Mouse (Mus musculus) intestine, postnatal 0 days (tissue): Measurements from ENCODE around the gene Chil4. TPM values are rescaled to one million over a fixed set of nuclear protein-coding genes. Genes with fewer than 3 reads are reported as not detected.

Source experiments
- ATAC-seq: fragments of 200-750 bp; cut with Nextera tagmentation; 2 replicates; pipeline ENCODE4 v1.8.0; 2017; ENCODE audit warnings: mild to moderate bottlenecking, moderate TSS enrichment, moderate library complexity
- H3K27ac ChIP-seq: fragments of 300-500 bp; sonication (generic); 2 replicates; pipeline ENCODE4 v1.5.1; 2014; ENCODE audit warnings: mild to moderate bottlenecking, low read depth, low read length, moderate library complexity
- H3K27me3 ChIP-seq: fragments of 300-500 bp; sonication (generic); replicated peaks from 2 replicates; pipeline ENCODE4 v1.6.1; 2014; ENCODE audit warnings: low read length, mixed read lengths; ENCODE audit not compliant: control insufficient read depth, insufficient read depth
- H3K36me3 ChIP-seq: fragments of 300-500 bp; sonication (generic); 2 replicates; pipeline ENCODE4 v1.6.1; 2014; ENCODE audit warnings: mild to moderate bottlenecking, moderate library complexity; ENCODE audit not compliant: control insufficient read depth, insufficient read depth
- H3K4me1 ChIP-seq: fragments of 300-500 bp; sonication (generic); replicated peaks from 2 replicates; pipeline ENCODE4 v1.6.1; 2014; ENCODE audit warnings: antibody characterized with exemption, low read length, mixed read lengths; ENCODE audit not compliant: control insufficient read depth, insufficient read depth
- H3K4me2 ChIP-seq: fragments of 300-500 bp; sonication (generic); replicated peaks from 2 replicates; pipeline ENCODE4 v1.6.1; 2014; ENCODE audit warnings: low read depth, mild to moderate bottlenecking, moderate library complexity
- H3K4me3 ChIP-seq: fragments of 300-500 bp; sonication (generic); 2 replicates; pipeline ENCODE4 v1.5.1; 2014; ENCODE audit warnings: low read depth, low read length
- H3K9ac ChIP-seq: fragments of 300-500 bp; sonication (generic); 2 replicates; pipeline ENCODE4 v1.6.1; 2014; ENCODE audit warnings: mild to moderate bottlenecking, low read depth, low read length
- H3K9me3 ChIP-seq: fragments of 300-500 bp; sonication (generic); 2 replicates; pipeline ENCODE4 v1.6.1; 2016; ENCODE audit warnings: mixed run types; ENCODE audit not compliant: control insufficient read depth
- CTCF ChIP-seq: sonication (generic); IDR thresholded peaks from 2 replicates; pipeline ENCODE4 v1.5.1; 2016; ENCODE audit warnings: low read depth, mild to moderate bottlenecking, control low read depth, antibody characterized with exemption, moderate library complexity
- WGBS: fragments of 180-500 bp; shearing (Covaris S2); extraction: QIAGEN DNeasy Blood & Tissue Kit; methylation state at CpG from one replicate; pipeline ENCODE4 v1.1.7; 2014; 5-methylcytosine and 5-hydroxymethylcytosine counted together
- polyA plus RNA-seq: library from polyadenylated mRNA; unstranded; fragments of >200 nt; fragmentation: Nextera tagmentation; extraction: Ambion mirVana; gene quantifications from 2 replicates; pipeline ENCODE4 v1.2.1, GENCODE M21; 2015

The Chil4 gene
- polyA plus RNA-seq, 1 experiment from 2014 or later = not detected

DNA sequence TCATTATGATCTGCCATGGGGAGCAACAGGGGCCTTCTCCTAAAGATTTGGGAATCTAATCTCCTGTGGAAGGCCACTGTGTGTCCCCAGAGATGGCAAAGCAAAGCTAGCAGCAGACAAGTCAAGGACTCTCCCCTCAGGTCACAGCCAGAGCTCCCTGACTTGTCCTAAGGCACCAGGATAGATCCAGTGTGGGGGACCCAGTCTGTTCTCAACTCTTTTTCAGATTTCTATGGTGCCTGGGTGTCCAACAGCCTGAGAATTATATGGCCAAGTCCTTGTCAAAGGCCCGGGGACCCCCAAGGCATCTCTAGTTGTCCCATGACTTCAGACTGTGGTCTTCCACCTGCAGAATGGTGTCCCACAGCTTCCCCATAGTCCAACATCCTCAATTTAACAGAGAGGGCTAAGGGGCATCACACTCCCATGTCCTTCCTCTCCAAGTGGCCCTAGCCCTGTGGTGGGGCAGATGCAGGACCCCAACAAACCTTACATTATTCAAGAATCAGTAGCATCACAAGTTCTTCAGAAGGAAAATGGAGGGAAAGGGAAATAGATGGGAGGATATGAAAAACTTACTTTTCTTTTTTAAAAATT is 48.1 kb downstream of the Chil4 start:
- TF ChIP-seq CTCF = no peak
- Histone ChIP-seq H3K9me3 (0 out of 2 replicates have a peak, but pooled peaks cover 4% of the 10 kb centered on the region), H3K27me3 (no peaks in the 10 kb centered on the region), H3K4me3 (no peak overlapping the region), H3K9ac (no peak overlapping the region), H3K4me2 (no peak overlapping the region), H3K4me1 (no peaks in the 10 kb centered on the region), H3K27ac (no peak overlapping the region), H3K36me3 (no peaks in the 10 kb centered on the region)
- WGBS = 83% methylated on average over 1 of the region's 1 CpGs
- no peak for ATAC-seq

DNA sequence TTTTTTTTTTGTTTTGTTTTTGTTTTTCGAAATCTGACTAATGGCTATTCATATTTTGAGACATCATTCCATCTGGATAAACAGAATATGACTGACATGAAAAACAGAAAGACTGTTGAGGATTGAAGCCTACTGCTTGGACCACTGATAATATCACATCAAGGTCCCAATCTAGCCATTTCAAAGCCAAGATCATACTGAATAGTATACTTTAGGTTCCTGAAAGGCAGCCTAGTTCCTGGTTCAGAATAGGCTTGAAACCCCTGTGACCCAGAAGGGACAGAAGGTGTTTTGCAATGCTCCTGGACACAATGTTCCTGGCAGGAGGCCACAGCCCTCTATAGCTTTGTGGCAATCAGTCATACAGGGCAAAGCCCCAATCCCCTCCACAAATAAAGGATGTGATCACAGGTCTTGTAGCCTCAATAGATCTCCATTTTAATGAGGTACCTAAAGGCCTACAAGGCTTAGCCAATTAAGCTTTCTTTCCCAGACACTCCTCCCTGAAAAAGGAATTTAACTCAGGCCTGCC is 48.7 kb downstream of the Chil4 start:
- TF ChIP-seq CTCF = no peak
- ATAC-seq = no peak
- Histone ChIP-seq H3K9me3 (0 out of 2 replicates have a peak, but pooled peaks cover 4% of the 10 kb centered on the region), H3K9ac (no peak overlapping the region), H3K4me3 (no peak overlapping the region), H3K4me1 (no peaks in the 10 kb centered on the region), H3K36me3 (no peaks in the 10 kb centered on the region), H3K27ac (no peak overlapping the region), H3K27me3 (no peaks in the 10 kb centered on the region), H3K4me2 (no peak overlapping the region)
- WGBS = 50% methylated on average over 1 of the region's 1 CpGs

DNA sequence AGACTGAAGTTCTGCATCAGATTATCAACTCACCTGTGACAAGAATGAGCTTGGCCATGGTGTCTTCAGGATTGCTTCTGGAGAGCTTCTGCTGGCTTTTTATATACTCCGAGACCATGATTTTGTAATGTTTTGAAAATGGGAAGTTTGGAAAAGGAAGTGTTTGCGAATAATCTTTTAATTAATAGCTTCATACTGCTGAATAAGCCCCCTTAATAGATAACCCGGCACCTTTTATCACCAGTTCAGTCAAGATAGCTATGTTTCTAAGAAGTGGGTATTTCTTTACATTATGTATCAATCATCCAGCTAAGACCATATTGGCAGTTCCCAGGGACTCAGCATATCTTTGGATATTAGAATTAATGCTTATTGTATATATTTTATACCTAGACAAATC is 51.8 kb downstream of the Chil4 start, which contains the start of gene Chil3:
Gene Chil3, minus strand, starts transcription at position 101 of the 400 bp plus-strand sequence.
- Histone ChIP-seq H3K27me3 (no peaks in the 10 kb centered on the region), H3K4me1 (no peaks in the 10 kb centered on the region), H3K27ac (no peak within 1 kb of the TSS), H3K9ac (no peak within 1 kb of the TSS), H3K4me2 (no peak within 1 kb of the TSS), H3K36me3 (no peaks in the 10 kb centered on the region), H3K9me3 (0 out of 2 replicates have a peak, but pooled peaks cover 4% of the 10 kb centered on the region), H3K4me3 (no peak within 1 kb of the TSS)
- no peak for TF ChIP-seq CTCF
- WGBS = 78% methylated on average over 3 of the region's 3 CpGs
- no peak for ATAC-seq

DNA sequence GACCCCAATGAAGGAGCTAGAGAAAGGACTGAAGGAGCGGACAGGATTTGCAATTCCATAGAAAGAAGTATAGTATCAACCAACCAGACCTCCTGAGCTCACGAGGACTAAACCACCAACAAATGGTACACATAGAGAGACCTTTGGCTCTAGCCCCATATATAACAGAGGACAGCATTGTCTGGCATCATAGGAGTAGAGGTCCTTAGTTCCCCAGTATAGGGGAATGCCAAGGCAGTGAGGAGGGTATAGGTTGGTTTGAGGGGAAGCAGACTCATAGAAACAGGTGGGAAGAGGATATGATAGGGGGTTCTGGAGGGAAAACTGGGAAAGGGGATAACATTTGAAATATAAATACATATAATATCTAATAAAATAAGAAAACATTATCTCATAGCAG is 64.9 kb downstream of the Chil4 start:
- H3K27me3 ChIP-seq = no peaks in the 10 kb centered on the region
- 83% methylated on average over 2 of the region's 2 CpGs for WGBS
- no peak overlapping the region for H3K4me2 ChIP-seq
- no peak for TF ChIP-seq CTCF
- no peak overlapping the region for H3K27ac ChIP-seq
- no peak overlapping the region for H3K9ac ChIP-seq
- no peak overlapping the region for H3K4me3 ChIP-seq
- ATAC-seq = no peak
- no peaks in the 10 kb centered on the region for H3K9me3 ChIP-seq
- no peaks in the 10 kb centered on the region for H3K4me1 ChIP-seq
- no peaks in the 10 kb centered on the region for H3K36me3 ChIP-seq

Other genes starting within 250 kb of the Chil4 start
- gene Ovgp1, start 245.8 kb downstream of the Chil4 start, polyA plus RNA-seq = 0.20 and 0.31 TPM in 2 replicates
- not detected in 2 replicates for gene Pifo, start 204.9 kb downstream of the Chil4 start, polyA plus RNA-seq
- 0.16 TPM in 1 of 2 replicates, not detected in the other for gene Chil5, start 186.7 kb downstream of the Chil4 start, polyA plus RNA-seq
- not detected in 2 replicates for gene Chia1, start 106.3 kb downstream of the Chil4 start, polyA plus RNA-seq
- gene Chil3, start 51.9 kb downstream of the Chil4 start, polyA plus RNA-seq = 0.13 TPM in 1 of 2 replicates, not detected in the other
- 1.4 and 1.5 TPM in 2 replicates for gene Chil6, start 186.7 kb upstream of the Chil4 start, polyA plus RNA-seq